ENCODE assay signal across 8 mouse cellular contexts in the genomic region with DNA sequence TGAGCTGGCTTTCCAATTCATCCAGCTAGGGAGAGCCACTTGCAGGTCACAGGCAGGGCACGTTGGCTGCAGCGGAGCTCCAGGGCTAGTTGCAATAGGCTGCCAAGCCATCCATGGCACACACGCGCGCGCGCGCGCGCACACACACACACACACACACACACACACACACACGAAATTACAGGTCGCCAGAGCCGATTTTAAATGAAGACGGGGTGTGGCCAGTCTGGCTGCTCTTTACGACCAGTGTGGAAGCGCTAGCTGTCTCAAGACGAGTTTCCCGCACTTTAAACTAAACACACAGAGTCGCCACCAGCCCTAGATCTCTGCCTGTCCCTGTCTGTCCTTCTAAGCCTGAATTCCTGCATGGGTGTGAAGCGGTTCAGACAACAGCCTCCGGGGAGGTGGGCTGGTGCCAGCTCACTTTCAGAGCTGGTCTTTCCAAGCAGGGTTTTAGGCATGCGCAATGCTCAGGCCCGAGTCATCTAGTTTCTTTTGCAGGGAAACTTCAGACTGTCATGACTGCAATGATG. TPM values are rescaled to one million over a fixed set of nuclear protein-coding genes. Genes with fewer than 3 reads are reported as not detected.
DNase-seq lines count a peak whose midpoint lies in the region; ATAC-seq and TF ChIP-seq lines count a peak whose summit lies in the region.

No protein-coding gene starts in this region.

- no peak for ATAC-seq in embryonic facial prominence, embryonic 11.5 days (replicated peaks; ENCODE audit: insufficient number of reproducible peaks, low FRiP score, low TSS enrichment, low read depth)
- ATAC-seq in limb, embryonic 13.5 days (ENCODE audit: low FRiP score, low read depth): peak; percentile 58
- ATAC-seq in midbrain, embryonic 12.5 days (ENCODE audit: low FRiP score, low read depth): no peak

- peak overlapping the region; percentile 31 for H3K4me3 ChIP-seq in embryonic facial prominence, embryonic 11.5 days (ENCODE audit: low read depth, low read length)
- peak overlapping the region; percentile 47 for H3K4me3 ChIP-seq in limb, embryonic 13.5 days
- peak overlapping the region; percentile 42 for H3K4me3 ChIP-seq in midbrain, embryonic 12.5 days
- peak overlapping the region; percentile 58 for H3K4me3 ChIP-seq in small intestine, adult 2 months (ENCODE audit: low read depth, low read length)

- H3K4me1 ChIP-seq in embryonic facial prominence, embryonic 11.5 days (ENCODE audit: control insufficient read depth, insufficient read depth, low read length): no peaks in the 10 kb centered on the region
- peaks cover 10% of the 10 kb centered on the region for H3K4me1 ChIP-seq in limb, embryonic 13.5 days
- H3K4me1 ChIP-seq in midbrain, embryonic 12.5 days: peaks cover 10% of the 10 kb centered on the region; the same call in 1 of the 2 replicates
- H3K4me1 ChIP-seq in small intestine, adult 2 months (ENCODE audit: control insufficient read depth, insufficient read depth, insufficient read length, low read length): peaks cover 22% of the 10 kb centered on the region

- no peak for TF ChIP-seq CTCF in small intestine, adult 2 months (IDR thresholded peaks at IDR 0.05; ENCODE audit: extremely low read depth, insufficient read length, insufficient replicate concordance, low read depth, low read length)

- peak overlapping the region; percentile 46 for H3K9ac ChIP-seq in embryonic facial prominence, embryonic 11.5 days (replicated peaks; ENCODE audit: low read length)
- peak overlapping the region; percentile 64 for H3K9ac ChIP-seq in limb, embryonic 13.5 days
- peak overlapping the region; percentile 52 for H3K9ac ChIP-seq in midbrain, embryonic 12.5 days (replicated peaks)

- H3K27me3 ChIP-seq in embryonic facial prominence, embryonic 11.5 days (ENCODE audit: control insufficient read depth, insufficient read depth, low read length): no peaks in the 10 kb centered on the region
- no peaks in the 10 kb centered on the region for H3K27me3 ChIP-seq in limb, embryonic 13.5 days
- H3K27me3 ChIP-seq in midbrain, embryonic 12.5 days: peaks cover 4% of the 10 kb centered on the region; the same call in 1 of the 2 replicates
- no peaks in the 10 kb centered on the region for H3K27me3 ChIP-seq in small intestine, adult 2 months (ENCODE audit: control insufficient read depth, insufficient read depth, low read length)

- peak overlapping the region; percentile 48 for H3K4me2 ChIP-seq in embryonic facial prominence, embryonic 11.5 days (ENCODE audit: low read depth, low read length)
- peak overlapping the region; percentile 69 for H3K4me2 ChIP-seq in limb, embryonic 13.5 days (replicated peaks)
- peak overlapping the region; percentile 68 for H3K4me2 ChIP-seq in midbrain, embryonic 12.5 days (replicated peaks)

- no peaks in the 10 kb centered on the region for H3K36me3 ChIP-seq in embryonic facial prominence, embryonic 11.5 days (replicated peaks; ENCODE audit: control insufficient read depth, insufficient read depth, low read depth, low read length)
- H3K36me3 ChIP-seq in limb, embryonic 13.5 days: no peaks in the 10 kb centered on the region
- H3K36me3 ChIP-seq in midbrain, embryonic 12.5 days: no peaks in the 10 kb centered on the region
- no peaks in the 10 kb centered on the region for H3K36me3 ChIP-seq in small intestine, adult 2 months (ENCODE audit: control insufficient read depth, insufficient read depth, low read length)

- peak; percentile 69 for DNase-seq in adrenal gland, adult 8-10 months
- DNase-seq in embryonic facial prominence, embryonic 11.5 days (ENCODE audit: low spot score): peak; percentile 72
- peak; percentile 99 for DNase-seq in heart, adult 11 months
- DNase-seq in kidney, adult 11 months: peak; percentile 90
- no peak for DNase-seq in c-Kit-positive CD71-positive TER-119-positive erythroid progenitor cells, embryonic 14.5 days (ENCODE audit: low spot score)

- WGBS in embryonic facial prominence, embryonic 11.5 days: 4% methylated on average over 23 of the region's 23 CpGs
- under 1% methylated on average over 23 of the region's 23 CpGs for WGBS in limb, embryonic 13.5 days
- WGBS in midbrain, embryonic 12.5 days: 10% methylated on average over 20 of the region's 23 CpGs
- WGBS in small intestine, adult 2 months: 3% methylated on average over 23 of the region's 23 CpGs

- H3K27ac ChIP-seq in embryonic facial prominence, embryonic 11.5 days (replicated peaks; ENCODE audit: low read depth, low read length): peak overlapping the region; percentile 44
- peak overlapping the region; percentile 85 for H3K27ac ChIP-seq in limb, embryonic 13.5 days
- 0 out of 2 replicates have a peak overlapping the region, but pooled peaks have one; percentile 39 for H3K27ac ChIP-seq in midbrain, embryonic 12.5 days (replicated peaks)
- H3K27ac ChIP-seq in small intestine, adult 2 months (ENCODE audit: insufficient read depth, low read depth, low read length): peak overlapping the region; percentile 67

- H3K9me3 ChIP-seq in embryonic facial prominence, embryonic 11.5 days (replicated peaks; ENCODE audit: control insufficient read depth, low read length): no peaks in the 10 kb centered on the region
- no peaks in the 10 kb centered on the region for H3K9me3 ChIP-seq in limb, embryonic 13.5 days
- no peaks in the 10 kb centered on the region for H3K9me3 ChIP-seq in midbrain, embryonic 12.5 days

- no peak for TF ChIP-seq POLR2A in small intestine, adult 2 months (IDR thresholded peaks at IDR 0.05; ENCODE audit: low read depth, low read length)

RNA-seq across cellular contexts. Expression of gene Ncoa3, which starts 5.4 kb away (rescaled TPM):
- 10 to 100 TPM; 24.2 to 46.2 (median 33.3) TPM for total RNA-seq in adrenal gland, adult 8-10 months (2022)
- 16.2 and 18.0 TPM in 2 replicates for polyA plus RNA-seq in embryonic facial prominence, embryonic 11.5 days (2014; fragmentation: Nextera tagmentation; extraction: Ambion mirVana)
- polyA plus RNA-seq in limb, embryonic 13.5 days (2015; fragmentation: Nextera tagmentation; extraction: Ambion mirVana): 14.0 and 17.4 TPM in 2 replicates
- polyA plus RNA-seq in midbrain, embryonic 12.5 days (2016; fragmentation: Nextera tagmentation; extraction: Ambion mirVana): 15.3 and 15.7 TPM in 2 replicates
- 13.0 and 20.1 TPM in 2 replicates for polyA plus RNA-seq in small intestine, adult 2 months (2012; rRNA removed)
